Mouse (Mus musculus) cerebellum, adult 11-12 months (tissue): ENCODE measurements around the gene Dscam.

Experiments
- DNase-seq: peaks from one replicate; pipeline ENCODE4 v3.0.0; 2022

The Dscam gene

DNA sequence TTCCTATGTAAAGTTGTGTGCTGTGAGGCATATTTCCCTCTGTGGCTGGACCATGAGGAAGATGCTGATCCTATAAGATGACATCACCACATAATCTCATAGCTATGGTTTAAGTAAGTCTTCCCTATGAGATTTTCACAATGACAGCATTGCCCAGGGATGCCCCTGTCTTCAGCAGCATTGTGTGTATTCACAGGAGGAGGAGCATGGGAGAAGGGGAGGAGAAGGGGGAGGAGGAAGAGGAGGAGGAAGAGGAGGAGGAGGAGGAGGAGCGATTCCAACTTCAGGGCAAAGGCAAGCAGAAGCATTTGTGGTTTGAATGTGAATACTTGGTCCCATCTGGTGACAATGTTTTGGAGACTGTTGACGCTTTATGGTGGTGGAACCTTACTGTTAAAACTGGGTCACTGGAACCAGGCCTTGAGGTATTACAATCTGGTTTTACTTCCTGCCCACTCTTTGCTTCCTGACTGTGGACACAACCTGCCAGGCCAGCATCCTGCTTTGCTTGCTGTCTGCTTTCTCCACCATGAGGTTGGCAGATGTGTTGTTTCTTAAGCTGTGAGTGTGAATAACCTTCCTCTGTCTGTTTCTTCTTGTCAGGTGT, 154.2 kb downstream of the Dscam start:
- DNase-seq: no peak

GRCm38 (mm10) chr16:97014343-97014742, 156.2 kb downstream of the Dscam start:
- no peak for DNase-seq

- no peak for DNase-seq
These were observed 161.2 kb downstream of the Dscam start for GRCm38 (mm10) chr16:97009116-97010055.

- no peak for DNase-seq
These were observed 162.5 kb downstream of the Dscam start for GRCm38 (mm10) chr16:97007892-97008527.

- DNase-seq: no peak
These were observed 163.7 kb downstream of the Dscam start for GRCm38 (mm10) chr16:97006854-97007182.

DNA sequence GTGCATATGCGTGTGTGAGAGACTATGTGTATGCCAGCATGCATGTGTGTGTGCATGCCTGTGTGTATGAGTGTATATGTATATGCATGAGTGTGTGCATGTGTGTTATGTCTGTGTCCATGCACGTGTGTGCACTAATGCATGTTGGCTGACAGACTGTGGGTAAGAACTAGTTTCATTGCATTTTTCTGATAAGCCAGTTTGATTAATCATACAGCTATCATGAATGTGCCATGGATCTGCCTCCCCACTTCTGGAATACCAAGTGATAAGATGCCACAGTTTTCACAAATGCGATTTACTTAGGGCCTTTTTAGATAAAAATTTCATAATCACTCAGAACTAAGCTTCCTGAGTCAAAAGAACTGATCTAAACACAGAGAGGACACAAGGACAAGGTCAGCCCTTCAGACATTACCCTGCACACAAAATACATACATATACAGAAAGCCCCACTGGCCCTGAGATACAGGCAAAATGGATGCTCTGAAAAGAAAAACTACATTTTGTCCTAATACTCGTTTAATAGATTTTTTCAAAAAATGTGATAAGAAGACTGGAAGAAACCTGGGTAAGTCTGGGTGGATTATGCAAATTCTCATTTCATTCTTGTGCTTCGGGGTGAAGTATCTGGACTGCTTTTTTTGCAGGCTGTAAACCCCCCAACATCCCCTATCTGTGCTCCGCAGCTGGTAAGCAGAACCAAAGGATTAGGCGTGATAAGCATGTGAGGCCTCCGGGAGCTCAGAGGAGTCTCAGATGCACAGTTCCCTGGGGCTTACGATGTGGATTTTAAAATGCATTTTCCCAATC, 164.3 kb downstream of the Dscam start:
- DNase-seq: no peak

DNA sequence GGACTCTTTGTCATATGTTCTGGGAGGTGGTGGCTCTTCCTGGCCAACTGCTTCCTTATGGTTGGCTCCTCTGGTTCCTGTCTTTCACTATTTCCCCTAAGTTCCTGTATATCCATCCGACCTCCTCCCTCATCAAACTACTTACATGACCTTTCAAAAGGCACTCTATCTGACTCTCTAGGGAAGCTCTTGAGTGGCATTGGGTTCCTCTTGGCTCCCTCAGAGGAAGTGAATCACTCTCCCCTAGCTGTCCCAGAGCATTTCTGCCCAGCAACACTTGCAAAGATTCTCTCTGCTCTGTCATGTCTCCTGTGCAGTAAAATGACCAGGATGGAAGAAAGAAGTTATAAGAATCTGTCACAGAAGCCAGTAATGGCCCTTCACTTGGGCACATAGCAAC, 166.6 kb downstream of the Dscam start:
- DNase-seq: no peak

GRCm38 (mm10) chr16:97002837-97003236, 167.7 kb downstream of the Dscam start:
- no peak for DNase-seq

DNA sequence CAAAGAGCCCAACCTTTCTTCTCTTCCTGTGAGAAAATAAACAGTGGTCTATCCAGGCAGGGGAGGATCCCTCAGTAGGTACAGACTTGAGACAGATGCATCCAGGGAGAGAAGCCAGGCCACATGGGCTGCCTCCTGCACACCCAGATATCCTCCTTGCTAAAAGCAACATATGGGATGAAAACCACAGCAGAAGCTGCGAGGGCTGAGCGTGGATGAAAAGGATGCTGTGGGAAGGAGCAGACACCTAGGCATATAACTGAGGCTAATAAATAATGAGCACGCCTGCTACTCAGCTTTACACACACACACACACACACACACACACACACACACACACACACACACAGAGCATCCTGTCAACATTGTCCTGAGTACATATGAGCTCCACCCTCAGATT, 168.4 kb downstream of the Dscam start:
- no peak for DNase-seq

DNA sequence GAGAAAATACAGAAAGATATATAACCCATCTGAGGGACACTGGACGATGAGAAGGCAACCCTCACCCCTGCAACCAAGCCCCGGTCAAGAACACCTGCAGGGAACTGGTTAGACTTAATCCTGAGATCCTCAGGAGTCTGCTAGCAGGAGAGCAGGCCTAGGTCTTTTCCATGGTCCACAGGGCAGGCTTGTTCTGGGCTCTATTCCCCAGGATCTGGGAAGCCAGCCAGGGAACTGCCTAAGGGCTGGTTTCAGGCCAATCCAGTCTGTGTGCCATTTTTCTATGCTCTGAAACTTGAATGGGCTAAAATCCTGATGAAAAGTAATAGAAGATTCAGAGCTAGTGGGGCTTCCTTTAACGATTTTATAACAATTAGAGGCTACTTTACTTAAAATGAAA, 173.7 kb downstream of the Dscam start:
- DNase-seq: peak; percentile 69

- no peak for DNase-seq
These were observed 174.7 kb downstream of the Dscam start for GRCm38 (mm10) chr16:96995858-96996257.

- no peak for DNase-seq
These were observed 183.2 kb downstream of the Dscam start for GRCm38 (mm10) chr16:96987396-96987795.

- DNase-seq: no peak
These were observed 197.3 kb downstream of the Dscam start for GRCm38 (mm10) chr16:96973300-96973699.

- no peak for DNase-seq
These were observed 198.8 kb downstream of the Dscam start for GRCm38 (mm10) chr16:96971768-96972167.

DNA sequence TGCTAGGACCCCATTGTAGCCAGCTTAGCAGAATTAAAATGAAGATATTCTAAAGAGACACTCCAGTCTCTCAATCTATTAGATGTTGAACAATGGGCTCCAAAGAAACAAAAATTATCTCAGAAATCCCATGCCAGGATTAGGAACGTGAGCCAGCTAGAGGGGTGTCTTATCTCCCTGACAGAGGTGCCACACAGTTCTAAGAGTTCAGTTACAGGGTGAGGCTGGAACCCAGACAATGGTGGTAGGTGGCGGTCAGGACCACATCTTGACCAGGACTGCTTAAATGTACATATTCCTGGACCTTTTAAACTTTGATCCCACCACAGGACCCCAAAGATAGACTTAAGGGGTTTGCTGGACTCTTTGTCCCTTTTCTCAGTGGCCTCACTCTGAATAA, 200.1 kb downstream of the Dscam start:
- DNase-seq: no peak

- peak; percentile 6 for DNase-seq
These were observed 200.9 kb downstream of the Dscam start for GRCm38 (mm10) chr16:96969643-96970042.

DNA sequence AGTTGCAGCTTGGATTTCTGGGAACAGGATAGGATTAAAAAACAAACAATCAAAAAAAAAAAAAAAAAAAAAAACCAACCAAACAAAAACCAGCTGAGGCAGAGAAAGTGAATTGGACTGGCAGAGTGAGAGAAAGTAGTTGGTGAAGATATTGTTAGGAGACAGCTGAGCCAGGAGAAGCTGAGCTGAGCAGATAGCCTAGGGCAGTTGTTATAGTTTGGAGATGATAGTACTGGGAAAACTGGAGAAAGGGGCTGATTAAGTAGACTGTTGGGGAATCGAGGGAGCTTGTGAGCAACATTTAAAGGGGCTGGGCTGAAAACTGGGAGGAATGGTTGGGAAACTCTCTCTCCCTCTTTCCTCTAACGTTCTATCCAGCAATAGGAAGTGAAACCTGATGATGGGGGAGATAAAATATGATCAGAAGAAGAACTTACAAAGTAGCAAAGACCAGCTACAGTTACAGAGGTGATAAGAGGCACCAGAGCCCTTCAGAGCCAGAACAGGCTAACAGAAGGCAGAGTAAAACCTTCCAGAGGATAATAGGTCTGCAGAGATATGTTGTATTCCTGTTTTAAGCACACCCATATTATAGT, 201.6 kb downstream of the Dscam start:
- DNase-seq: no peak

- DNase-seq: no peak
These were observed 210.9 kb downstream of the Dscam start for GRCm38 (mm10) chr16:96959695-96960094.

DNA sequence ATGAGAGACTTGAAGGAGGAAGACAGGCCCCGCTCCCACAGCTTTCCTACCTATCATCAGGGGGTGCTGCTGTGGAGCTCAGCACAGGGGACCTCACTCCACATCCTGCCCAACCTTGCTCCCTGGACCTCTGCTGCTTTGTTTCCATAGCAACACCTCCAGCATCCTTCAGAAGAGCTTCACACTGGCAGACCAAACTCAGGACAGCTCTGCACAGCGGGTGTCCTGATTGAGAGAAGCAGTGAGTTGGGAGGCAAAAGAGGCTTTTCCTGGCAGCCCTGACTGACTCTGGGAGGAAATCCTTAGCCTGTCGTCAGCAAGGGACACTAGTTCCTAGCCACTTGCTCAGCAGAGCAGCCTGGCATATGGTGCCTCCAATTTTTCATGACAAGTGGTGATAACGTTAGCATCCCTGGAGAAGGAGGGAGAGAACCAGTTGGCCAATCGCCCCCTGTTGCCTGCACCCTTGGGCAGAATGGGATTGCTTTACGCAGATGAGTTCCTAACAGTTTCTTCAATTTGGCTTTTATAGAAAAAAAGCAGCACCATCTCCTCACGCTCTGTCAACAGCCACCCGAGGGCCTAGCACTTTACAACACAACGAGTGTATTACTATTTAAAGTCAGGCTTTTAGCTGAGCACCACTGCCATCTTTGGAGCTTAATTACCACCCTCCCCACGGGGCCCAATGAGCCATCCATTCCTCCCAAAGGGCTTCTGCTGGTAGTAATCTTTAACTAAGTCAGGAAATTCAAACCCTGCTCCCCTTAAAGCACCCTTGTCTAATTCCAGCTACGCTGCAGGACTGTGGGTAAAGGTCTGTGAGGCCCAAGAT, 224.9 kb downstream of the Dscam start:
- peak; percentile 12 for DNase-seq

GRCm38 (mm10) chr16:96943648-96944047, 226.9 kb downstream of the Dscam start:
- no peak for DNase-seq

GRCm38 (mm10) chr16:96934795-96935194, 235.8 kb downstream of the Dscam start:
- no peak for DNase-seq

DNA sequence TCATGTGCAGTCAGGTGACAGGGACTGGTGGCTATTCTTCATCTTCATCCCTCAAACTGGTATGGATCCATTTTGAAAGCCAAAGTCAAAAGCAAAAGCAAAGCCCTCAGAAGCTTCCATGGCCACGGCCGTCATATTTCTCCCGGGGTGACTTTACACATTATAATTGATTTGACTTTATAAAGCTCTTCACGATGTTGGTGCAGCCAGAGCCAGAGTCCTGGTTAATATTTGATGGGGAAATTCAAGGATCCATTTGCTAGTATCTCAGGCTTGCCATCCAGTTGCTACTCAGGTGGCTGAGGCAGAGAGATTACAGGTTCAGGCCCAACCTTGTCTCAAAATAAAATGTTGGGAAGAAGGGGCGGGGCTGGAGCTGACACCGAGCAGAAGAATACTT, 238.3 kb downstream of the Dscam start:
- DNase-seq: no peak
